Mouse (Mus musculus): ENCODE measurements around the gene Gm5565. TPM values are rescaled to one million over a fixed set of nuclear protein-coding genes. Genes with fewer than 3 reads are reported as not detected.
"Not testable (repeated sequence)": the region's sequence is repeated elsewhere in the genome, so short reads cannot be mapped to it uniquely, and the experiment has no call there.

The Gm5565 gene
- polyA plus RNA-seq, 1 experiment from 2014 or later, result not detected

GRCm38 (mm10) chr5:146185204-146185603 lies 24.9 kb upstream of the Gm5565 start, which contains the start of gene 1700001J03Rik:
TSS of gene 1700001J03Rik (minus strand) at chr5:146185304.
- H3K9me3 ChIP-seq; H3K4me2 ChIP-seq; ATAC-seq (ENCODE audit: extremely low read depth, insufficient number of reproducible peaks, low FRiP score, low TSS enrichment); H3K27ac ChIP-seq (replicated peaks); H3K36me3 ChIP-seq; H3K4me1 ChIP-seq; H3K4me3 ChIP-seq; H3K9ac ChIP-seq; H3K27me3 ChIP-seq (replicated peaks): not testable (repeated sequence)
- WGBS, result 70% methylated on average over 4 of the region's 4 CpGs

- not testable (repeated sequence) for ATAC-seq (ENCODE audit: extremely low read depth, insufficient number of reproducible peaks, low FRiP score, low TSS enrichment); H3K9ac ChIP-seq; H3K36me3 ChIP-seq; H3K4me3 ChIP-seq; H3K4me2 ChIP-seq; H3K4me1 ChIP-seq; H3K9me3 ChIP-seq; H3K27me3 ChIP-seq (replicated peaks); H3K27ac ChIP-seq (replicated peaks)
- WGBS, result 61% methylated on average over 4 of the region's 4 CpGs
Measured at GRCm38 (mm10) chr5:146172744-146173143, 12.4 kb upstream of the Gm5565 start.

GRCm38 (mm10) chr5:146170621-146171020 lies 10.3 kb upstream of the Gm5565 start, which contains the start of gene Gm6309:
TSS of gene Gm6309 (minus strand) at chr5:146170721.
- ATAC-seq (ENCODE audit: extremely low read depth, insufficient number of reproducible peaks, low FRiP score, low TSS enrichment); H3K4me2 ChIP-seq; H3K4me1 ChIP-seq; H3K36me3 ChIP-seq; H3K9ac ChIP-seq; H3K27ac ChIP-seq (replicated peaks); H3K27me3 ChIP-seq (replicated peaks); H3K9me3 ChIP-seq; H3K4me3 ChIP-seq: not testable (repeated sequence)
- WGBS, result 67% methylated on average over 2 of the region's 2 CpGs

GRCm38 (mm10) chr5:146158326-146158725 lies 2.0 kb downstream of the Gm5565 start:
- H3K4me1 ChIP-seq; H3K27me3 ChIP-seq (replicated peaks); ATAC-seq (ENCODE audit: extremely low read depth, insufficient number of reproducible peaks, low FRiP score, low TSS enrichment); H3K4me2 ChIP-seq; H3K36me3 ChIP-seq; H3K9ac ChIP-seq; H3K27ac ChIP-seq (replicated peaks); H3K9me3 ChIP-seq; H3K4me3 ChIP-seq: not testable (repeated sequence)
- WGBS, result 71% methylated on average over 4 of the region's 4 CpGs

GRCm38 (mm10) chr5:146150454-146150853 lies 9.9 kb downstream of the Gm5565 start:
- Histone ChIP-seq H3K4me1 (no peaks in the 10 kb centered on the region), H3K4me3 (no peak overlapping the region), H3K9ac (no peak overlapping the region), H3K36me3 (no peaks in the 10 kb centered on the region), H3K9me3 (peaks cover 14% of the 10 kb centered on the region), H3K27ac (replicated peaks) (no peak overlapping the region), H3K4me2 (no peak overlapping the region), H3K27me3 (replicated peaks) (no peaks in the 10 kb centered on the region)
- ATAC-seq (ENCODE audit: extremely low read depth, insufficient number of reproducible peaks, low FRiP score, low TSS enrichment), result no peak
- 59% methylated on average over 3 of the region's 3 CpGs for WGBS

- no peak overlapping the region for H3K27ac ChIP-seq (replicated peaks)
- H3K4me1 ChIP-seq, result no peaks in the 10 kb centered on the region
- H3K27me3 ChIP-seq (replicated peaks), result no peaks in the 10 kb centered on the region
- no peak for ATAC-seq (ENCODE audit: extremely low read depth, insufficient number of reproducible peaks, low FRiP score, low TSS enrichment)
- H3K36me3 ChIP-seq, result no peaks in the 10 kb centered on the region
- no peak overlapping the region for H3K9ac ChIP-seq
- H3K9me3 ChIP-seq, result peaks cover 22% of the 10 kb centered on the region
- H3K4me2 ChIP-seq, result no peak overlapping the region
- no peak overlapping the region for H3K4me3 ChIP-seq
- 30% methylated on average over 2 of the region's 2 CpGs for WGBS
Measured at GRCm38 (mm10) chr5:146147903-146148302, 12.4 kb downstream of the Gm5565 start.

Other genes with a start within 250 kb of the Gm5565 start
- gene Cyp3a25, start 150.9 kb downstream of the Gm5565 start, polyA plus RNA-seq (2015; fragmentation: Nextera tagmentation; extraction: Ambion mirVana), result not detected in 2 replicates
- not detected in 2 replicates for gene Cyp3a59, start 81.3 kb downstream of the Gm5565 start, polyA plus RNA-seq (2015; fragmentation: Nextera tagmentation; extraction: Ambion mirVana)
- not detected in 2 replicates for gene Gm6309, start 10.2 kb upstream of the Gm5565 start, polyA plus RNA-seq (2015; fragmentation: Nextera tagmentation; extraction: Ambion mirVana)
- gene 1700001J03Rik, start 24.8 kb upstream of the Gm5565 start, polyA plus RNA-seq (2015; fragmentation: Nextera tagmentation; extraction: Ambion mirVana), result not detected in 2 replicates
- 35.0 and 39.3 TPM in 2 replicates for gene Rnf6, start 61.0 kb upstream of the Gm5565 start, polyA plus RNA-seq (2015; fragmentation: Nextera tagmentation; extraction: Ambion mirVana)
- 10.5 and 10.7 TPM in 2 replicates for gene Cdk8, start 70.7 kb upstream of the Gm5565 start, polyA plus RNA-seq (2015; fragmentation: Nextera tagmentation; extraction: Ambion mirVana)
- gene Wasf3, start 224.4 kb upstream of the Gm5565 start, polyA plus RNA-seq (2015; fragmentation: Nextera tagmentation; extraction: Ambion mirVana), result 0.32 and 0.37 TPM in 2 replicates